Mouse (Mus musculus) CH12.LX (cell line): ENCODE measurements around the gene Gm20388.

ENCODE experiments used
- BHLHE40 ChIP-seq: IDR thresholded peaks from 2 replicates; pipeline ENCODE4 v1.6.1; 2011; ENCODE audit warnings: mild to moderate bottlenecking, low read depth, low read length, improper control_type of control experiment
- CTCF ChIP-seq, 2 experiments: IDR thresholded peaks in 1 of 2; conservative IDR thresholded peaks in 1 of 2; 2 replicates each; pipeline ENCODE4 v1.5.1; 2011 to 2012; ENCODE audit warnings: low read depth in 2 of 2, low read length in 2 of 2, improper control_type of control experiment in 1 of 2, inconsistent platforms in 1 of 2, mild to moderate bottlenecking in 1 of 2, moderate library complexity in 1 of 2
- E2F4 ChIP-seq: IDR thresholded peaks from 2 replicates; pipeline ENCODE4 v1.6.1; 2011; ENCODE audit warnings: low read depth, low read length, improper control_type of control experiment; ENCODE audit not compliant: insufficient replicate concordance
- MAX ChIP-seq: IDR thresholded peaks from 2 replicates; pipeline ENCODE4 v1.6.1; 2011; ENCODE audit warnings: low read length, improper control_type of control experiment
- MAZ ChIP-seq: IDR thresholded peaks from 2 replicates; pipeline ENCODE4 v1.6.1; 2012; ENCODE audit warnings: low read depth, mild to moderate bottlenecking, inconsistent platforms, low read length, improper control_type of control experiment, moderate library complexity
- UBTF ChIP-seq: IDR thresholded peaks from 2 replicates; pipeline ENCODE4 v1.6.1; 2012; ENCODE audit warnings: low read depth, mild to moderate bottlenecking, inconsistent platforms, low read length, improper control_type of control experiment, moderate library complexity

- TF ChIP-seq CTCF (conservative IDR thresholded peaks at IDR 0.05 in 1 of 2, IDR thresholded peaks at IDR 0.05 in 1 of 2; ENCODE audit: low read depth in 2 of 2, low read length in 2 of 2) (no peak), MAX (no peak), MAZ (no peak), E2F4 (no peak), BHLHE40 (no peak), UBTF (no peak)
Observed at GRCm38 (mm10) chr8:120472230-120472629, 561.6 kb downstream of the Gm20388 start.
